Mouse (Mus musculus): ENCODE data around the gene Gif. TPM values are rescaled to one million over a fixed set of nuclear protein-coding genes. Genes with fewer than 3 reads are reported as not detected.

Gene Gif
- polyA plus RNA-seq, 1 experiment, result not detected

DNA sequence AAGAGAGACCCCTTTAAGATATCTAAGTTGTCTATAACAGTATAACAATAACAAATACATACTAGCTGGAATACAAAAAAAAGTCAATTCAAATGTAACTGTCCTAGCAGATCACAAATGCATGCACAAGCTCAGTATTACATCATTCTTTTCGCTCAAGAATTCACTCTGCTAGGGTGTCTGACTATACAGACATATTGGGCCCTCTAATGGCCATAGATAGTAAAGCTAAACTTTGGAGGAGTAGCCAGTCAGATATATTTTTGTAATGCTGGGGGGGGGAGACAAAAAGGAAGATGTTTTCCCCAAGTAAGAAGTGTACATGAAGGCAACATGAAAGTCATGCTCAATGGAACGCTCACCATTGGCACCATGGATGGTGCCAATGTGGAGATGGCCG, 17.7 kb downstream of the Gif start:
- Histone ChIP-seq H3K27ac (ENCODE audit: insufficient read depth, low read depth, low read length) (no peak overlapping the region), H3K4me1 (ENCODE audit: control insufficient read depth, insufficient read depth, low read length) (peaks cover 19% of the 10 kb centered on the region)
- TF ChIP-seq POLR2A (IDR thresholded peaks at IDR 0.05; ENCODE audit: borderline replicate concordance, low read depth, low read length) (no peak), CTCF (IDR thresholded peaks at IDR 0.05; ENCODE audit: low read depth, low read length) (no peak)

DNA sequence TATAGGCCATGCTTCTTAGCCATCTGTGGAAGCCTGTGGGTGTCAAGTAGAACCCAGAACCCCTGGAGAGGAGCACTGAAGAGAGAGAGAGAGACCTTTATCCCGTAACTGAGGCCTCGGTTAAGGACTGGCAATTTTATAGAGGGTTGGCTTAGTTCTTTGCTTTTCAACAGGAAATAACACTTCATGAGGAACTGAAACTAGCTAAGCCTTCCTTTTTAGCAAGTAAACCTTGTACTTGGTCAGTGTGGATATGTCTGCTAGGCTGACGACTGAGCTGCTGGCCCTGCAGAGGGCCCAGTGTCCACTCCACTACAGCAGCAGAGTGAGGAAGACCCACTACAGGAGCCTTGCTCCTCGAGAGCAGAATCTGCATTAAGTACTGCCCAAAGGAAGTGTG, 19.1 kb downstream of the Gif start:
- H3K4me3 ChIP-seq (ENCODE audit: insufficient read depth, low read length), result no peak overlapping the region
- peak overlapping the region; percentile 94 for H3K27ac ChIP-seq (ENCODE audit: insufficient read depth, low read depth, low read length)
- peaks cover 22% of the 10 kb centered on the region for H3K4me1 ChIP-seq (ENCODE audit: control insufficient read depth, insufficient read depth, low read length)
- TF ChIP-seq POLR2A (IDR thresholded peaks at IDR 0.05; ENCODE audit: borderline replicate concordance, low read depth, low read length) (no peak), CTCF (IDR thresholded peaks at IDR 0.05; ENCODE audit: low read depth, low read length) (no peak)

More for the DNA sequence above, 17.7 kb downstream of the Gif start:
- H3K4me3 ChIP-seq (ENCODE audit: insufficient read depth, low read length), result no peak overlapping the region

DNA sequence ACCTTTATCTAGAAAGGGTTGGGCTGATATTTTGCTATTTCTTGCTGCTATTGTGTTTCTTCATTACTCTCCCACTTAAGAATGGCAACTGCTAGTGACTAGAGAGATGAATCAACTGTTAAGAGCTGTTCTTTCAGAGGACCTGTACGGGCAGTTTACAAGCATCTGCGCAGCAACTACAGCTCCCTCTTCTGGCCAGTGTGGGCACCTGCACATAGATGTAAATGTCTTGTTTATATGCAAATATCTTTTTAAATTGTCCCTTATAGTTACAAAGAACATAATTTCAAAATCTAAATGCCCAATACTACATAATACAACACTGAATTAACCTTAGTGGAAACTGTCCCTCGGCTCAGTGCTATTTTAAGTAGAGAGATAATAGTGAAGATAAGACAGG, 20.8 kb downstream of the Gif start:
- TF ChIP-seq CTCF (IDR thresholded peaks at IDR 0.05; ENCODE audit: low read depth, low read length) (peak; percentile 82), POLR2A (IDR thresholded peaks at IDR 0.05; ENCODE audit: borderline replicate concordance, low read depth, low read length) (no peak)
- Histone ChIP-seq H3K4me1 (ENCODE audit: control insufficient read depth, insufficient read depth, low read length) (peaks cover 27% of the 10 kb centered on the region), H3K4me3 (ENCODE audit: insufficient read depth, low read length) (no peak overlapping the region), H3K27ac (ENCODE audit: insufficient read depth, low read depth, low read length) (no peak overlapping the region)

DNA sequence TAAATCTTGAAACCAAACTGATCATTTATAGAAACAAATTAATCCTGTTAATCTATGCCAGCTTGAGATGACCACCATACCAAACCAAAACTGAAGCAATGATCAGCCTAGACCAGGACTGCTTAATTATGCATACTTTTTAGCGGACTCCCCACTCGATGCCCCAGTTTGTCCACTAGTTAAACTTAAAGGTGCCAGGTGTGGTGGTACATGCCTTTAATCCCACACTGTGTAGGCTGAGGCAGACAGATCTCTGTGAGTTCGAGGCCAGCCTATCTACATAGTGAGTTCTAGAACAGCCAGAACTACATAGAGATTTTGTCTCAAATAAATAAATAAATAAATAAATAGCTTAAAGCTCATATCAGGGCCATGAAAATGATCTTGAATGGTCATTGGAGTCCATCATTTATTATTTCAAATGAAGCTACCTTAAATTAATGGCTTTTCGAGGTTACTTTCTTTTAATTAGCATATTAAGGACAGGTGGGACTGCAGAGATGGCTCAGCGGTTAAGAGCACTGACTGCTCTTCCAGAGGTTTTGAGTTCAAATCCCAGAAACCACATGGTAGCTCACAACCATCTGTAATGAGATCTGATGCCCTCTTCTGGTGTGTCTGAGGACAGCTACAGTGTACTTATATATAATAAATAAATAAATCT, 22.0 kb downstream of the Gif start:
- Histone ChIP-seq H3K27ac (ENCODE audit: insufficient read depth, low read depth, low read length) (no peak overlapping the region), H3K4me1 (ENCODE audit: control insufficient read depth, insufficient read depth, low read length) (peaks cover 27% of the 10 kb centered on the region), H3K4me3 (ENCODE audit: insufficient read depth, low read length) (no peak overlapping the region)
- TF ChIP-seq POLR2A (IDR thresholded peaks at IDR 0.05; ENCODE audit: borderline replicate concordance, low read depth, low read length) (no peak), CTCF (IDR thresholded peaks at IDR 0.05; ENCODE audit: low read depth, low read length) (no peak)

DNA sequence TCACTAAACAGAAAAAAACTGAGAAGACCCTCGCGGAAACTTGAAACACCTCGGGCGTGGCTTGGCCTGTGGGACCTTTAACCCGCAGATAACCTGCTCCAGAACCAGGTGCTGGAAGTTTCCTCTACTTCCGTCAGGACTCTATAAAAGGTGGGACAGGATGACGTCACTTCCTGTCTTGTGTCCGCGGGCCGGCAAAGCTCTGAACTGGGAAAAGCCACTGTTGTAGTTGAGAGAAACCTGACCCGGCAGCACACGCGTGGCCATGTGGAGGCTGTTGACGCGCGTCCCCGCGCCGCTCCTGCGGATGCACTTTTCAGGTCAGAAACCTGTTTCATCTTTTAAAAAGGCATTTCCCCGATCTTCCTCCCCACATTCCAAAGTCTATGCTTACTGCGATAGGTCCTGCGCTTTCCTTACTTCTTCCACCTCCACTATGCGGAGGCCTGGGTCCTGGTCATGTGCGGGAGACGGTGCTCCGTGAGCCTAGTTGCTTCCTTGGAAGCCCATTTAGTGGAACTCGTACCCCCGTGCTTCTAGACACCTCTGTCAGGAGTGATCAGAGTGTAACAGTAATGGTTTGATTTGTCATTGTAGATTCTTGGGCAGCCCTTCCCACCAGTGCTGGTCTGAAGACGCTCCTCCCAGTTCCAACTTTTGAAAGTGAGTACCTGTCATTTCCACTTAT, 23.0 kb downstream of the Gif start, which contains the start of gene Mrpl16:
Gene Mrpl16, plus strand, starts transcription at position 187 of the 688 bp plus-strand sequence.
- Histone ChIP-seq H3K27ac (ENCODE audit: insufficient read depth, low read depth, low read length) (peak within 1 kb of the TSS; percentile 43), H3K4me1 (ENCODE audit: control insufficient read depth, insufficient read depth, low read length) (peaks cover 25% of the 10 kb centered on the region), H3K4me3 (ENCODE audit: insufficient read depth, low read length) (peak within 1 kb of the TSS; percentile 96)
- no peak for TF ChIP-seq CTCF (IDR thresholded peaks at IDR 0.05; ENCODE audit: low read depth, low read length)

DNA sequence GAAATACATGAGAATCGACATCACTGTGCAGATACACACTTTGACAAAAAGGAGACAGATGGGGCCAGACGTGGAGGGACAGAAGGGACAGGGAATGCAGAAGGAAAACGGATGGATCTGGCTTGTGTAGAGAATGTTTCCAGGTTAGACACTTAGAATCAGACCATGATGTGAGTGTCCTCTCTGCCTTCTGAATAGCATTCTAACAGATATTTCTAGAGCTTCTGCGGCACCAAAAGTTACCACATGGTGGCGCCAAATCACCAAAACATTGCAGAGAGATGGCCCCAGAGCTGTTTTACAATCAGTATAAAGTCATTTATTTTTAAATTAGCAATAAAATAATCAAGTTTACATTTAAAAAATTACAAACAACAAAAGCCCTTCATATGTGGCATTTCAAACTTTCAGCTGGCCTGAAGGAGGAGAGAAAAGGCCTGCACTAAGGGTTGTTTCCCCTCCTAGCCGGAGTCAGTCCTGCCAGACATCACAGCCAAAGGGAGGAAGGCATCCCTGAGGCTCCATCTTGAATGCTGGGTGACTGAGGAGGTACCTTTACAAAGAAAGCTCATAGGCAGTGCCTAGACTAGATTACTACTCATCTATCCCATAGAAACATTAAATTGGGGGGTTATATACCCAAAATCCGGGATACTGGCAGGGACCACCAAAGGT, 30.0 kb downstream of the Gif start:
- Histone ChIP-seq H3K27ac (ENCODE audit: insufficient read depth, low read depth, low read length) (no peak overlapping the region), H3K4me3 (ENCODE audit: insufficient read depth, low read length) (no peak overlapping the region), H3K4me1 (ENCODE audit: control insufficient read depth, insufficient read depth, low read length) (peaks cover 3% of the 10 kb centered on the region)
- TF ChIP-seq CTCF (IDR thresholded peaks at IDR 0.05; ENCODE audit: low read depth, low read length) (0 out of 2 replicates have a peak, but pooled peaks have one; percentile 16), POLR2A (IDR thresholded peaks at IDR 0.05; ENCODE audit: borderline replicate concordance, low read depth, low read length) (no peak)

DNA sequence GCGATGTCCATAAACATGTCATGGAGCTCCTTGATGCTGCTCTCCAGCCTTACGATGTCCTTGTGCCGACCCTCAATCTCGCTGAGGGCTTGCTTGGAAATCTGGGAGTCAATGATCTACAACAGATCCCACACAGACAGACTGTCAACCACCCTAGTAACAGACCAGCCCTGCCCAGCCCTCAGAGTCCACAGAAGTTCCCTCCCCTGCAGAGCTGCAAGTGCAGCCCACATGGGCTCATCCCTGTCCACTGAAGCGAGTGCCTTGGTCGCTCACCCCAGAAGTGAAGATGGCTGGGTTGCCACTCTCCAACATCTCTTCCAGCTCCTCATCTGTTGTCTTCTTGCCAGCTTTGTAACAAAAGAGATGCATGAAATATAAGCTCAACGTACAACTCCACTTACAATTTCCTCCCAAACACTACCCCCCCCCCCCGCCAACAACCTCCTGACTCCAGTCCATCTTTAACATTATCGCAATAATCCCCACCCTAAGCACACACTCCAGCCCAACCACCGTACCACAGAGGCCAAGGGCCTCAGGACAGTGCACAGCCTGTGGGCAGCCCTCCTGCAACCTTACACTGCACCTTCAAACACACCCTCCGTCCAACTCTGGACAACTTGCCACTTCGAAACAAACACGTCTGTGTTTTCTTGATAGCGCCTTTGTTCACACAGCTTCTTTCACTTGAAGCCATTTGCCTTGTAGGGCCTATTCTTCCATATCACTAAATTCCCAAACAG, 38.2 kb downstream of the Gif start:
- H3K4me3 ChIP-seq (ENCODE audit: insufficient read depth, low read length), result no peak overlapping the region
- no peak overlapping the region for H3K27ac ChIP-seq (ENCODE audit: insufficient read depth, low read depth, low read length)
- peaks cover 13% of the 10 kb centered on the region for H3K4me1 ChIP-seq (ENCODE audit: control insufficient read depth, insufficient read depth, low read length)
- TF ChIP-seq CTCF (IDR thresholded peaks at IDR 0.05; ENCODE audit: low read depth, low read length), result no peak
- TF ChIP-seq POLR2A (IDR thresholded peaks at IDR 0.05; ENCODE audit: borderline replicate concordance, low read depth, low read length), result no peak

DNA sequence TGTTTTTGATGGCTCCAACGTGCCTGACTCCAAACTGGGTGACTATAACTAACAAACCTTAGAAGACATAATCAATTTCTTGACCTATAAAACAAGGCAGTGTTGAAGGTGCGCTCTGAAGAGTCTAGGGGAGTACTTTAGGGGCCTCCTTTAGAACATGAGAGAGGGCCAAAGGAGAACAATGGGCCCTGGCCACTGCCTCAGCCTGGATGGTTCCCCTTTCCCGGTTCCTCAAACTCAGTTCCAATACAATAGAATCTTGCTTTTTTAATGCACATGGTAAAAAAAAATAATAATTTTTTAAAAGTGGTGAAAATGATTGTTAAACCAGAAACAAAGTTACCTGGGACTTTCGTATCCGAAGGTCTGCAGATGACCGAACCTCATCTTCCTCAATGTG, 40.5 kb downstream of the Gif start:
- Histone ChIP-seq H3K27ac (ENCODE audit: insufficient read depth, low read depth, low read length) (0 out of 2 replicates have a peak overlapping the region, but pooled peaks have one; percentile 0), H3K4me3 (ENCODE audit: insufficient read depth, low read length) (no peak overlapping the region), H3K4me1 (ENCODE audit: control insufficient read depth, insufficient read depth, low read length) (peaks cover 22% of the 10 kb centered on the region)
- no peak for TF ChIP-seq POLR2A (IDR thresholded peaks at IDR 0.05; ENCODE audit: borderline replicate concordance, low read depth, low read length)
- TF ChIP-seq CTCF (IDR thresholded peaks at IDR 0.05; ENCODE audit: low read depth, low read length), result no peak

DNA sequence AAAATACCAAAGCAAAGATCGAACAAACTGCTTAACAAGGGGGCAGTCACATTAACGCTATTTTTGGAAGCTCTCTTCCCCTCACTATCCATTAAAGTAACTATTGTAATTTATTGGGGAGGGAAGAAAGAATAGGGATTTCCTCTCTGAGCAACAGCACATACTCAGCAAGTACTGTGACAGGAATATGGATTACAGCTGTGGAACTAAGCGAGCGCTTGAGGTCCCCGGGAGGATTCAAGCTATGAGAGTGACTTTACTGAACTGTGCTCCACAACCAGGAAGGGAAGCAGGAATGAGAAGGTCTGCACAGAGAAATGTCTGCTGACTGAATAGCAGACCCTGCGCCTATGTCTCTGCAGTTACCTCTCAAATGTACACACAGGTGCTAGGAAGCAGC, 41.5 kb downstream of the Gif start:
- no peak overlapping the region for H3K4me3 ChIP-seq (ENCODE audit: insufficient read depth, low read length)
- no peak for TF ChIP-seq CTCF (IDR thresholded peaks at IDR 0.05; ENCODE audit: low read depth, low read length)
- TF ChIP-seq POLR2A (IDR thresholded peaks at IDR 0.05; ENCODE audit: borderline replicate concordance, low read depth, low read length), result no peak
- no peak overlapping the region for H3K27ac ChIP-seq (ENCODE audit: insufficient read depth, low read depth, low read length)

More for the DNA sequence above, 41.5 kb downstream of the Gif start:
- H3K4me1 ChIP-seq (ENCODE audit: control insufficient read depth, insufficient read depth, low read length), result peaks cover 22% of the 10 kb centered on the region

Data from bone marrow macrophage, adult 2 months (primary cell).